Mouse (Mus musculus) kidney, postnatal 36 days (tissue): Measurements from ENCODE around the gene Tedc1.
"Not testable (repeated sequence)": the region's sequence is repeated elsewhere in the genome, so short reads cannot be mapped to it uniquely, and the experiment has no call there.

Experiments
- DNase-seq, 2 experiments: peaks; one replicate each; pipeline ENCODE4 v3.0.0; 2021 to 2022; ENCODE audit warnings: mixed read lengths in 2 of 2

Tedc1 gene

DNA sequence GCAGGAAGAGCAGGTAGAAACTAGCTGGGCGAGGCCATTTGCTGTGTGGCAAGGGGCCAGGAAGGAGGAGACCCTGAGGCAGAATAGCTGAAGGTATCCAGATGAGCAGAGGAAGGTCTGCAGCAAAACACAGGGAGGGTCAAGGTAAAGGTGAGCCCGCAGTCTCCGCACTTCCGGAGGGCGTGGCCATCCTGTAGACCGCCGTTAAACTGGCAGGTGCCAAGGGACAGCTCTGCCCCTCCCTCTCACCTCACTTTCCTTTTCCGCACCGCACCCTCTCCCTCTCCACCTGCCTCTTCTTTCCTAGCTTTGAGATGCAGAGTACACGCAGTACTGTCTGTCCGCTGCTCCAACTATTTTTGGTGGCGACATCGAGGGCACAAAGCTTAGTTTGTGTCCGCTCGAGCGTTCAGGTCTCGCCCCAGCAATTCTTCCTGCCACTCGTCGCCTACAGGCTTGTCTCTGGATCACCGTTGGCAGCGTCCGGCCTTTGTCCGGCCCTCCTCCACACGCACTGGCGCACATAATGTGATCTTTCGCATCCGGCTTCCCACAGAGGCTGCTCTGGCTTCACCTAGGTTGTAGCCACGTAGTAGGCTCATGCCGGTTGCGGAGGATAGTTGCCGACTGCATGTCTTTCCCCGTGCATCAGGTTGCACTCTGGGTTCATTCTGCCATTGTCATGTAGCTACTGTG lies 997 bp upstream of the Tedc1 start:
- DNase-seq: peak; percentile 62 to 76

DNA sequence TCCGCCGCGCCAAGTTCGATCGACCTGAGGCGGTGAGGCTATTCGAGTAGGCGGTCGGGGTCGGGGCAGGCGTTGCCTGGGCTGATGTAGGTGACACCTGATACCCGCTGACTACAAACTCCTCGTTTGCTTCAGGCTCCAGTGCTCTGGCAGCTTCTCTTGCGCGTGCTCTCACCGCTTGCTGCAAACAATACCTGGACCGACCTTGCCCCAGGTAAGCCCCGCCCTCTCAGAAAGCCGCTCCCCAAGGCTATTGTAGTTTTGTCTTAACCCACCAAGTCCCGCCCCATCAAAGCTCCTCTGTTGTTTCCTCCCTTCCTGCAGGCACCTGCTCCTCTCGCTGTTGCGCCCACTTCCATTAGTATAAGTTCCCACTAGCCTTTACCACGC lies 314 bp downstream of the Tedc1 start:
- no peak for DNase-seq

DNA sequence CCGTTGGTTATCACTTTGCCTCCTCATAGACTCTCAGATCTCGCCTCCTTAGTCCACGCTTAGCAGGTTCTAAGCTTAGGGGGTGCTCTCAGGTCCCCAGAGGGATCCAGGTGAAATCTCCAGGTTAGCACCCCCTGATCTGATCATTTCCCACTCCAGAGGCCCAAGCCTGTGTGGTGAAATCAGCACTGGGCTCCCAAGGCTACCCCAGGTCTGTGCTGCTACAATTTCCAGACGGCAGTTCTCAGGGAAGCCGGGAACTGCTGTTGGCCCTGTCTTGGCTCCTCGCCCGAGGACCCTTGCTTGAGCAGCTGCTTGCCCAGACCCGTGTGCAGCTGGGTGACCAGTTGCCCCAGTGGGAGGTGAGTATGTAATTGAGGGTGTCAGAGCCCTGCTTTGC lies 781 bp downstream of the Tedc1 start:
- no peak for DNase-seq

DNA sequence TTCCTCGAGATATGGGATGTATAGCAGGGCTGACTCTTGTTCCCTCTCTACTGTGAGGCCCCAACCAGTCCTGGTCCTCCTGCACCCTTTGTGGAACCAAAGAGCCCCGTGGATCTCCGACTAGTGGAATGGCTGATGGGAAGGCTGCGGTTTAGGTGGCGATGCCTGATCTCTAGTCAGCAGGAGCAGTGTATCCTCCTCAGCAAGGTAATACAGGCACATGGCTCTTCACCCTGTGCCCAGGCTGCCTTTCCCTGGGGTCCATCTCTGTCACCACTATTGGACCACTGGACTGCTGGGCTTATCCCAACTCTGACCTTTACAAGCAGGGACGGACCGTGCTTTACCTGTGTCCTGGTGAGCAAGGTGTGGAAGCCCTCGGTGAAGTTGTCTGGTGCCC lies 1.3 kb downstream of the Tedc1 start:
- DNase-seq: no peak

DNA sequence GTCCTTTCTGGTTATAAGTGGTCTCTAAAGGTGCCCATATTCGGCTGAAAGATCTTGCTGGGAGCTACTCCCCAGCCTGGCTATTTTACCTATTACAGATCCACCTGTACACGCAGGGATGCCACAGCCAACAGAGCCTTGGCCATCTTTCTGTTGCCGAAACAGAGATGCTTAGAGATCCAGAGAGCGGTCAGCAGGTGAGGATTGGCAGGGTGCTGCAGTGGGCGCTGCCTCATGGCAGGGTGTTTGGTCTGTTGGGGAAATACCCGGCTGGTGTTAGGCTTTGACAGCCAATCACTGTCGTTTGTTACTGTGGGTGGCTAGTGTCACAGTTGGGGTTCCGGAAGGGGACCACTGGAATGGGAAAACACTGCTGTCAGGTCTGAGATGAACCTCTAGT lies 1.8 kb downstream of the Tedc1 start:
- DNase-seq: no peak

DNA sequence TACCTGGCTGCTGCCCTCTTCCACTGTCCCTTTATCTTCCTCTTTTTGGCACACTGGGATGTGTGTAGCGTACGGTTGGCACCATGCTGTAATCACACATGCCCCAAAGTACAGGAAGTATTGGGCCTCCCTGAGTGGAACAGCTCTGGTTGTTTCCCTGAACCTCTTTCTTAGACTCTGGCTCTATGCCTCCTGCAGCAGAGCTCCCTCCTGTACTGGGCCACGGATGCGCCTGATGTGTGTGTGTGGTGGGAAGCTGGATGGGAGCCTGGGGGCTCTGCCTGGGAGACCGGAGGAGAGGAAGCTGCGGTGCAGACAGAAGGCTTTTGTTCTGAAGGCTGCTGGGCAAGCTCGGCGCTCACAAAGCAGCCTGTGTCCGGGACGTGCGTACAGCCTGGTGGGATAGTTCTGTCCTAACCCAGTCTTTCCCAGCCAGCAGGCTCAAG lies 7.4 kb downstream of the Tedc1 start:
- DNase-seq: no peak

DNA sequence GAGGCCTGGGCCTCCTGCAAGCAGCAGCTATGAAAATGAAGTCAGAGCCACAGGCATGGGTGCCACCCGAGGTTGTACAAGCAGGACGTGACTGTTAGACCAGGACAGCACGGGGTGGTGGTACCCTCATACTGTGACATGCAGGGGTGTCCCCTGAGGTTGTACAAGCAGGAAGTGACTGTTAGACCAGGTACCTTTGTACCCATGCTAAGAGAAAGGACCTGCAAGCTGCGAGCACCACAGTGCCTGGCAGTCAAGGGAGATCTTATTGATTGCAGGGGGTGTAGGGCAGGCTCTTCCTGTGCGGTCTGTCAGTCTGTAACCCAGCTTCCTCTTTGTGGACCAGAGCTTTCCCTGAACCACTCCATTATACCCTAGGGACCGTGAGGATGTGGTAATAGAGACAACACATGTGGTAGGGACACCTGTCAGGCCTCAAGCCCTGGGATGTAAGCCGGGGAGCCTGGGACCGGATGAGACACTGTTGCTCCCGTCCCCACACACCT lies 11.9 kb downstream of the Tedc1 start:
- DNase-seq: no peak

DNA sequence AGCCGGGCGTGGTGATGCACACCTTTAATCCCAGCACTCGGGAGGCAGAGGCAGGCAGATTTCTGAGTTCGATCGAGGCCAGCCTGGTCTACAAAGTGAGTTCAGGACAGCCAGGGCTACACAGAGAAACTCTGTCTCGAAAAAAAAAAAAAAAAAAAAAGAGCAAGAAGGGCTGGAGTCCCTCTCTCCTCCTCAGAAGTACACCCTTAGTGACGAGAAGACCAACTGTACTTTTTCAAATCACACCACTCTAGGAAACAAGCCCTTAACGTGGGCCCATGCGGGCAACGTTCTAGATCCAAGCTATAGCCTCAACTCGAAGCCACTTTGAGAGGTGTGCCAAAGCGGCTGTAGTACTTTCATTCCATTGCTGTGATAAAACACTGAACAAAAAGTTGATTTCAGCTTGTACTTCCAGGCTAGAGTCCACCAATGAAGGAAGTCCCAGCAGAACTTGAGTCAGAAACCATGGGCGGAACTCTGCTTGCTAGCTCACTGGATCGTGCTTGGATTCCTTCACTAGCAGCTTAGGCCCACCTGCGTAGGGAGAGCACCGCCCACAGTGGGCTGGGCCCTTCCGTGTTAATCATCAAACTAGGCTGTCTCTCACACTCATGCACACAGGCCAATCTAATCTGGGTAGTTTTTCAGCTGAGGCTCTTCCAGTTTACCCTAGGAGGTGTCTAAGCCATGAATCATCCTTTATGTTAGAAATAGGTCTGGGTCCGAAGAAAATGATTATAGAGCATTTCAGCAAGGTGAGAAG lies 20.9 kb downstream of the Tedc1 start:
- no peak for DNase-seq

DNA sequence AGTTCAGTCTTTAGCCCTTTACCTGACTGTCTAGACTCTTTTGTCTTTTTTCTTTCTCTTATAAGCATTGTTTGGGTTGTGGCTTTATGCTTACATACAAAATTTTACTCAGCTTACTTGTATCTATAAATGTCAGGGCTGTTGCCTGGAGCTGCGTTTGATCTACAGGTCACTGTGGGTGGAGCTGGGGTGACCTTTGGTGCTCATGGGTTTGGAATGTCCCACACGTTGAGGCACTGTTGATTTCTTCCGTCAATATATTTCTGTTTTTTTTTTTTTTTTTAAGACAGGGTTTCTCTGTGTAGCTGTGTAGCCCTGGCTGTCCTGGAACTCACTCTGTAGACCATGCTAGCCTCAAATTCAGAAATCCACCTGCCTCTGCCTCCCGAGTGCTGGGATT lies 24.8 kb downstream of the Tedc1 start:
- DNase-seq: no peak

DNA sequence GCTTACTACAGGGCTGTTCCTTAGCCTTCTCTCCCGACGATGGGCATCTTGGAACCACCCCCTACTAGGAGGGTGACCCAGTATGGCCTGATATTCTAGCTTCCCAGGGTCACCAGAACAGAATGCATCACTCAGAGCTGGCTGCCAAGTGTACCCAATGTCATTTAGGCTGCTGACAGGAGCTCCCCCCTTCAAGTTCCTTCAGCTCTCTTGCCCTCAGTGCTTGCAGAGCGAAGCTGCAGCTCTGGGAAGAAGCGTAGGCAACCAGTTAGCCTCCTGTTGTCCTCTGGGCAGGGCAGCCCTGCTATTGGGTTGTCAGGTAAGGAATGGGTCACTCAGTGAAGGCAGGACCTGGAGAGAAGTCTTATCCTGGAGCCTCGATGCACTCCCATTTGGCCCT lies 28.7 kb downstream of the Tedc1 start:
- no peak for DNase-seq

DNA sequence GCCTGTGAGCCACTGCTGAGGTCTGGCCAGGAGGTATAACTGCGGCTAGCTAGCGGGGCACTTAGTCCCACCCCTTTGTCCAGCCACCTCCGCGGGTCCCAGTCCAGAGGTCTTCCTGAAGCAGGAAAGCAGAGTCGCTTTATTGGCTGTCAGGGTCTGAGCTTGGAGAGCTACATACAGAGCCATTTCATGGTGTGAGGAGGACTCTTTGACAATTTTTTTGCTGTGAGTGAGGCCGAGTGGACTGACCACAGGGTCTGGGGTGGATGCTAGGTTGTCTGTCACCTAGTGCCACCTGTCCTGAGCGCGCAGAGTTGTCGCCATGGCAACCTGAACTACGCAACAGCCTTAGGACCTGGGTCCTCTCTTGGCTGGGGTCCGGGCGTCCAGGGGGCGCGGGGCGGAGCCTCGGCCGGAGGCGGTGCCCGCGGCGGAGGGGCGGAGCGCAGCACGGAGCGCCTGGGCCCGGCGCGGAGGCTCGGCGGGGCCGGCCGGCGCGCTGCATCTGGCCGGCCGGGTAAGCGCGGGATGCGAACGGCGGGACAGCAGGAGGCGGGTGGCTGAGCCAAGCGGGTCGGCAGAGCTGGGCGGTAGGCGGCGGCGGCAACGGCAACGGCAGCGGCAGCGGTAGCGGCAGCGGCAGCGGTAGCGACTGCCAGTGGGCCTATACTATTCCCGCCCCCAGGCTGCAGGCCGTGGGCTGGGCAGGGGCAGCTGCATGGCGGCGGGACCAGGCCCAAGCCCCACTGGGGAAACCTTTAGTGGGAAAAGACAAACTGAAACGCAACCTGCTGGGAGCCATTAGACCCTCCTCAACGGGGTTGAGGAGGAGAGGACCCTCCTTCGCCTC lies 29.4 kb downstream of the Tedc1 start, which contains the start of gene Tmem121:
Gene Tmem121 (plus strand): TSS at position 489 of the 850 bp plus-strand sequence.
- peak; percentile 4 to 22 for DNase-seq

DNA sequence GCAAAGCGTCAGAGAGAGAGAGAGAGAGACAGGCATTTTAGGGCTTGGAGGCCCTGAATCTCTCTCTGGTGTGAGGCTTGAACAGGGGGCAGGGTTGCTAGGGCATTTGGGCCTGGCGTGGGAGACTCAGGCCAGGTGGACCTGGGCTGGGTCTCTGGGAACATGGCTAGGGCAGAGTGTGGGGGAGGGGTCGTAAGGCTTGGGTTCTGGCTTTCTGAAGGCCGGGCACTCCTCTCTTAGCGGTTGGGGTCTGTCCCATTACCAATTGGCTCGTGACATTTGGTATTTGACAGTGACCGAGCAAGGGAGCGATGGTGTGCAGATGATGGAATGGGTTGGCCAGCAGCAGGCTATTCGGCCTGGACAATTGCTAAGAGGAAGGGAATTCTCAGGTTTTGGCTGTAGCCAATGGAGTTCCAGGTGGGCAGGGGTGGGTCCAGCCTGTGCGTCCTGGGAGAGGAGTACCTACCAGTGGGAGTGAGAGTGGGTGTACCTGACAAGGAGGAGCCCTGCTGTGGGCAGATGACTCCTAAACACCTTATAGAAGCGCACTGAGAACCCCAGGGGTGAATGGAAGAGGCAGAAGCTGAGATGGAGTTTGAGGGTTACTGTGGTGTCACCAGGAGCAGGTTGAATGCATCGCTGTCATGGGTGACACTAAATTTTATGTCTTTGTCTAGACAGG lies 30.2 kb downstream of the Tedc1 start:
- no peak for DNase-seq

DNA sequence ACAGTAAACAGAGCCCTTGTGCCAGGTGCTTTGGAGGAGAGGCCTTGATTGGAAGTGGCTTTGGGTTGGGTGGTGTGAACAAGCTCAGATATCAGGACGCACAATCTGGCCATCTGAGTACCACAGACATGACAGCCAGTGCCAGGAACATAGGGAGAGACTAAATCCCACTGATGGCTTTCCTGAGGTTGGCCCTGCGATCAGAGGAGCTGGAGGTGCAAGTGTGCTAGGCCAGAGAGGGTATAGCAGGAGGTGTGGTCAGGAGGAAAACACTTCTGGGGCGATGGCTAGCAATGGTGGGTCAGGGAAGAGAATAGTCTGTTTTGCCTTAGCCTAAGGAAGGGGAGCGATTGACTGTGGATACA lies 30.8 kb downstream of the Tedc1 start:
- no peak for DNase-seq

DNA sequence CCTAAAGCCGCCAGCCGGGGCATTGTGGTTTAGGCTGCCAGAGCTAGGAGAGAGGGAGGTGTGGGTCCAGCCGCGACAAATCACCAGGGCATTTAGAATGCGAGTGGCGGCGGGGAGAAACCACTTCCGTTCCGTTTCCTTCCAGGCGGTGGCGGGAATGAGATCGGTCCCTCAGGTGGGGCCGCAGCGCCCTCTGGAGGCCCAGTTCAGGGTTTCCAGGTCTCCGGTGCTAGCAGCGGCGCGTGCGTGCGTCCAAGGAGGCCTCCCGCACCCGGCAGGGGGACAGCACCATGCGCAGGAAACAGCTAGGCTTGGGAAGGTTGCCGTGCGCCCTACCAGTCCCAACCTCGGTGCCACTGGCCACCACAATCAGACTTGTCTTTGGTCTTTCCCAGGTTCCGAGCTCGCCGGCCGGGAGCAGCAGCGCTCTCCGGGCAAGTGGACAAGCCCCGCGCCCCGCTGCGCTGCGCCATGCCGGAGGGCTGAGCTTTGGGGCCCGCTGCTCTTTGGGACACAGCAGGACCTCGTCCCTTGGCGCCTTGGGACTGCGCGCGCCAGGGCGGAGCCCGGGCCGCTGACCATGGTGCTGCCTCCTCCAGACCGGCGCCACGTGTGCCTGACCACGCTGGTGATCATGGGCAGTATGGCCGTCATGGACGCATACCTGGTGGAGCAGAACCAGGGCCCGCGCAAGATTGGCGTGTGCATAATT lies 31.5 kb downstream of the Tedc1 start:
- peak; percentile 48 to 82 for DNase-seq

DNA sequence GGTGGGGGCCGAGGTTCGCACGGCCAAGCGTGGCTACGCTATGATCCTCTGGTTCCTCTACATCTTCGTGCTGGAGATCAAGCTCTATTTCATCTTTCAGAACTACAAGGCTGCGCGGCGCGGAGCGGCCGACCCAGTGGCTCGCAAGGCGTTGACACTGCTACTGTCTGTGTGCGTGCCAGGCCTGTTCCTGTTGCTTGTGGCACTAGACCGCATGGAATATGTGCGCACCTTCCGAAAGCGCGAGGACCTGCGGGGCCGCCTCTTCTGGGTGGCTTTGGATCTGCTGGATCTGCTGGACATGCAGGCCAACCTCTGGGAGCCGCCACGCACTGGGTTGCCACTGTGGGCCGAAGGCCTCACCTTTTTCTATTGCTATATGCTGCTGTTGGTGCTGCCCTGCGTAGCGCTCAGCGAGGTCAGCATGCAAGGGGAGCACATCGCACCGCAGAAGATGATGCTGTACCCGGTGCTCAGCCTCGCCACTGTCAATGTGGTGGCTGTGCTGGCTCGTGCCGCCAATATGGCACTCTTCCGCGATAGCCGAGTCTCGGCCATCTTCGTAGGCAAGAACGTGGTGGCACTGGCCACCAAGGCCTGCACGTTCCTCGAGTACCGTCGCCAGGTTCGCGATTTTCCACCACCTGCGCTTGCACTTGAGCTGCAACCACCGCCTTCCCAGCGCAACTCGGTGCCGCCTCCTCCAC lies 32.3 kb downstream of the Tedc1 start:
- DNase-seq: no peak

DNA sequence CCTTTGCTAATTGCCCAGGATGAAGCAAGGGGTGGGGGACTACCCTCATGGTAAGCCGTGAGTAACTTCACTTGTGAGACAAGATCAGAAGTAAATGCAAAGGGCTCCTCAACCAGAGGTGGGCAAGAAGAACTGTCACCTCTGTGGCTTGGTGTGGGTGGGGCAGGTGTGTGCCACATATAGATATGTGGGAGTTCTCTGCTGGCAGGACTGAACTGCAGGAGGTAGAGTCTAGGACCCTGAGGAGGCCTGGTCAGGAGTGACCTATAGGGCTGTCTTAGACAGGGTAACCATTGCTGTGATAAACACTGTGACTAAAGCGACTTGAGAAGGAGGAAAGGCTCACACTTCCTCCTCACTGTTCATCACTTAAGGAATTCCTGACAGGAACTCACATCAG lies 37.2 kb downstream of the Tedc1 start:
- DNase-seq: no peak

DNA sequence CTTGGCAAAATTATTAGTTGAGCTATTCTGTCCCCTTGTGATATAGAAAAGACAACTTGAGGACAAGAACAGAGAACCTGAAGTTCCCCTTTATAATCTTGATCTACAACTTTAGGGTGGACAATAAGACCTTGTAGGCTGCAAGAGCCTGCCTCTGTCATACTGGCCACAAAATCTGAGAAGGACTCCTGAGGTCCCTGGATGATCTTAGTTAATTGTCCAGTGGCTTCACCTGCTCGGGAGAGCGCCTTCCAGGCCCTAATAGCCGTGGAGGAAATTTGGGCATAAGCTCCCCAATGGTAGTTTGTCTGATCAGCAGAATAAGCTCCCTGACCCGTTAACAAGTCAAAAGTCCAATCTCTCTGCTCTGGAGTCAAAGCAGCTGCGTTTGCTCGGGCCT lies 42.9 kb downstream of the Tedc1 start:
- DNase-seq: not testable (repeated sequence)

DNA sequence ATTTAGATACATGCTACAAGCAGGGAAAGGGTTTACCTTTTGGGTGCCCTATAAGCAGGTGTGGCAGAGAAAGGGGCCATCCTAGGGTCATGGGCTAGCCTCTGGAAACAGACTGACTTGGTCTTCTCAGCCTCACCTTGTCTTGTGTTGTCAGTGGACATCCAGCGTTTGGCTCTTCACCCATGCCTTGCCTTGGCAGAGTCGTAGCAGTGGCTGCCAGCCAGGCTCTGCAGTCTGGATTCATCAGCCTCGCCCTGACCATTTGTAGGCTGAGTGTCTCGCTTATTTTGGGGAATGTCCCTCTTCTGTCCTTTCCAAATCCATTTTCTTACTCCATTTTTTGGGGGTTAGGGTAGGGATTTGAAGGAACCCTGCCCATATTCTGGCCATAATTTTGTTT lies 45.1 kb downstream of the Tedc1 start:
- DNase-seq: no peak

DNA sequence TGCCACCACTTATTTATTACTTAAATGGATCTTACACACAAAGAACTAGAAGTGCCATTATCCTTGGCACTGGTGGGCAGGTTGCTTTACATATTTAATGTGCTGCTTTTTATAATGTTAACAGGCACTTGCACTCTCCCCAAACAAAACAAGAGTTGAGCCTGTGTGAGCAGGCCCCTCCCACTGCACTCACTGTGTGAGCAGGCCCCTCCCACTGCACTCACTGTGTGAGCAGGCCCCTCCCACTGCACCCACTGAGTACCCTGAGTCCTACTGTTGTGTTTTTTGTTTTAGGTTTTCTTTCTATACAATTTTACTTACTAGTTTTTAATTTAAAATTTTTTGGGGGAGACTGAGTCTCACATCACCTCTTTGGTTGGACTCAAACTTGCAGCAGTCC lies 45.8 kb downstream of the Tedc1 start:
- DNase-seq: no peak

DNA sequence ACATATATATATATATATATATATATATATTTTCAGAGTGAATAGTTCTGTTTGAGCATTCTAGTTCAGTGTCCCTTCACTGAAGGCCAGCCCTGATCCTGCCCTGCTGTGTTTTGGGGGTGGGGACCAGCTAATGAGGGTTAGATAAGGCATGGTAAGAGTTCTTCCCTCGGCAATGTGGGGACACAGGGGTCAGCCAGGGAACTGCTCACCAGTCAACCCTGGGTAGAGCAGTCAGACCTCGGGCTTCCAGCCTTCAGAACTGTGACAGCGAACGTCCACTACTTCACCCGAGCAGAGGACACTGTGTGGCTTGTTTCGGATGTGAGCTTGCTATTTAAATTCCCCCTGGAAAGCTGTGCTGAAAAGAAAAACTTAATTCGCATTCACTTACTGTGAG lies 47.3 kb downstream of the Tedc1 start:
- DNase-seq: no peak

DNA sequence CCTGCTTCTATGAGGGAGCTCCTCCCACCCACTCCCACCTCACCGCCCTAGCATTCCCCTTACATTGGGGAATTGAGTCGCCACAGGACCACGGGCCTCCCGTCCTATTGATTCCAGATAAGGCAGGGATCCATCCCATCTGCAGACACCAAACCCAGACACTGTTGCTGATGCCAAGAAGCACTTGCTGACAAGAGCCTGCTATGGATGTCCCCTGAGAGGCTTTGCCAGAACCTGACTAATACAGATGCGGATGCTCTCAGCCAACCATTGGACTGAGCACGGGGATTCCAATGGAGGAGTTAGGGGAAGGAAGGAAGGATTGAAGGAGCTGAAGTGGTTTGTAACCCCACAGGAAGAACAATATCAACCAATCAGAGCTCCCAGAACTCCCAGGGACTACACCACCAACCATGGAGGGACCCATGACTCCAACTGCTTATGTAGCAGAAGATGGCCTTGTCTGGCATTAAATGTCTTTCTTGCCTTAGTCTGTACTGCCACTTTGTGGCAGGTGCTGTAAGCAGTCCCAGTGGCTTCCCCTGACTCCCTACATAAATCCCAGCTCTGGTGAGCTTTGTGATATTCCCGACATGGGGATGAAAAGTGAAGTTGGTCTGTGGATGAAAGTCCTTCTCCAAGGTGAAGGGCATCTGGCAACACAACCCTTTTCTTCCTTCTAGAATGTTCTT lies 49.2 kb downstream of the Tedc1 start:
- DNase-seq: no peak
